Mouse (Mus musculus): ENCODE measurements around the gene Gm6882. TPM values are rescaled to one million over a fixed set of nuclear protein-coding genes. Genes with fewer than 3 reads are reported as not detected.
"Not testable (repeated sequence)": the region's sequence is repeated elsewhere in the genome, so short reads cannot be mapped to it uniquely, and the experiment has no call there.

The Gm6882 gene
- not detected in 2 replicates for polyA plus RNA-seq (2014; fragmentation: Nextera tagmentation; extraction: Ambion mirVana)

DNA sequence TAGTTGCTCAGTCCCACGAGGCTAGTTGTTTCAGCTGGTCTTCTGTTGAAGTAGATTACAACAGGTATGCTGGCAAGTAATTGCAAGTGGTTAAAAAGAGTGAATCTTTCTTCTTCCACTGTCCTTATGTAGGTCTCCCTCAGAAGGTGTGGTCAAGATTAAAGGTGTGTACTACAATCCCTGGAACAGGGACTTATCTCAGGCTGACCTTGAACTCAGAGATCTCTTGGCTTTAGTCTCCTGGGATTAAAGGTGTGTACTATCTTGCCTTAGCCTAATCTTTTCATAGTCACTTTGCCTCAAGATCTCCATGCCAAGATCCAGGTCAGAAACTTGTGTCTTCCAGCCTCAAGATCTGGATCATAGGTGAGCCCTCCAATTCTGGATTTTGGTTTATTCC, at the start of gene Gm6882:
Gm6882 (minus strand) TSS at position 101 of the 400 bp plus-strand sequence.
- H3K27ac ChIP-seq (replicated peaks in 1 of 2; ENCODE audit: control insufficient read depth in 1 of 2, insufficient read depth in 1 of 2, low read depth in 2 of 2, low read length in 2 of 2); H3K27me3 ChIP-seq (ENCODE audit: control insufficient read depth, insufficient read depth, low read length); H3K4me1 ChIP-seq (ENCODE audit: control insufficient read depth in 2 of 2, insufficient read depth in 2 of 2, low read length in 2 of 2); H3K9ac ChIP-seq (ENCODE audit: low read length); H3K9me3 ChIP-seq (ENCODE audit: control insufficient read depth, low read length); H3K4me3 ChIP-seq (ENCODE audit: control insufficient read depth in 1 of 2, insufficient read depth in 1 of 2, low read depth in 1 of 2, low read length in 2 of 2); H3K4me2 ChIP-seq (ENCODE audit: low read length); H3K36me3 ChIP-seq (ENCODE audit: control insufficient read depth, insufficient read depth, low read length); ATAC-seq (ENCODE audit: insufficient number of reproducible peaks, insufficient read depth, low FRiP score, low read depth): not testable (repeated sequence)
- 14% methylated on average over 1 of the region's 1 CpGs for WGBS

Other genes with a start within 250 kb of the Gm6882 start
- gene Gm5157, start 242.3 kb downstream of the Gm6882 start, polyA plus RNA-seq (2014; fragmentation: Nextera tagmentation; extraction: Ambion mirVana), result not detected in 2 replicates
- gene Vmn1r124, start 172.1 kb downstream of the Gm6882 start, polyA plus RNA-seq (2014; fragmentation: Nextera tagmentation; extraction: Ambion mirVana), result not detected in 2 replicates
- gene Vmn1r125, start 160.6 kb downstream of the Gm6882 start, polyA plus RNA-seq (2014; fragmentation: Nextera tagmentation; extraction: Ambion mirVana), result not detected in 2 replicates
- gene Vmn1r126, start 131.3 kb downstream of the Gm6882 start, polyA plus RNA-seq (2014; fragmentation: Nextera tagmentation; extraction: Ambion mirVana), result not detected in 2 replicates
- not detected in 2 replicates for gene Vmn1r127, start 112.9 kb downstream of the Gm6882 start, polyA plus RNA-seq (2014; fragmentation: Nextera tagmentation; extraction: Ambion mirVana)
- not detected in 2 replicates for gene Vmn1r128, start 83.4 kb downstream of the Gm6882 start, polyA plus RNA-seq (2014; fragmentation: Nextera tagmentation; extraction: Ambion mirVana)
- gene Vmn1r129, start 71.5 kb downstream of the Gm6882 start, polyA plus RNA-seq (2014; fragmentation: Nextera tagmentation; extraction: Ambion mirVana), result not detected in 2 replicates
- not detected in 2 replicates for gene Vmn1r130, start 79.0 kb upstream of the Gm6882 start, polyA plus RNA-seq (2014; fragmentation: Nextera tagmentation; extraction: Ambion mirVana)
- gene Vmn1r131, start 113.3 kb upstream of the Gm6882 start, polyA plus RNA-seq (2014; fragmentation: Nextera tagmentation; extraction: Ambion mirVana), result not detected in 2 replicates
- not detected in 2 replicates for gene Vmn1r132, start 181.3 kb upstream of the Gm6882 start, polyA plus RNA-seq (2014; fragmentation: Nextera tagmentation; extraction: Ambion mirVana)

Data from heart, embryonic 14.5 days (tissue).